Mouse (Mus musculus) midbrain, embryonic 16.5 days (tissue): ENCODE data around the gene Akr1cl. TPM values are rescaled to one million over a fixed set of nuclear protein-coding genes. Genes with fewer than 3 reads are reported as not detected.

ENCODE experiments used
- ATAC-seq: fragments of 200-750 bp; cut with Nextera tagmentation; 2 replicates; pipeline ENCODE4 v1.8.0; 2017; ENCODE audit warnings: moderate TSS enrichment
- H3K27ac ChIP-seq: fragments of 300-500 bp; sonication (generic); 2 replicates; pipeline ENCODE4 v1.5.1; 2014; ENCODE audit warnings: mild to moderate bottlenecking, low read length, mixed read lengths
- H3K27me3 ChIP-seq: fragments of 300-500 bp; sonication (generic); 2 replicates; pipeline ENCODE4 v1.6.1; 2014; ENCODE audit warnings: low read depth, low read length, mixed read lengths; ENCODE audit not compliant: control insufficient read depth, insufficient read depth
- H3K36me3 ChIP-seq: fragments of 300-500 bp; sonication (generic); 2 replicates; pipeline ENCODE4 v1.6.1; 2014; ENCODE audit warnings: mild to moderate bottlenecking, low read length, moderate library complexity, mixed read lengths; ENCODE audit not compliant: control insufficient read depth, insufficient read depth
- H3K4me1 ChIP-seq: fragments of 300-500 bp; sonication (generic); 2 replicates; pipeline ENCODE4 v1.6.1; 2014; ENCODE audit warnings: mild to moderate bottlenecking, low read length, mixed read lengths; ENCODE audit not compliant: control insufficient read depth, insufficient read depth
- H3K4me2 ChIP-seq: fragments of 300-500 bp; sonication (generic); 2 replicates; pipeline ENCODE4 v1.6.1; 2014; ENCODE audit warnings: mild to moderate bottlenecking, low read length, mixed read lengths
- H3K4me3 ChIP-seq: fragments of 300-500 bp; sonication (generic); 2 replicates; pipeline ENCODE4 v1.5.1; 2014; ENCODE audit warnings: low read depth, mild to moderate bottlenecking, low read length, moderate library complexity, mixed read lengths
- H3K9ac ChIP-seq: fragments of 300-500 bp; sonication (generic); 2 replicates; pipeline ENCODE4 v1.6.1; 2014; ENCODE audit warnings: low read depth, low read length, mixed read lengths
- H3K9me3 ChIP-seq: fragments of 300-500 bp; sonication (generic); replicated peaks from 2 replicates; pipeline ENCODE4 v1.6.1; 2014; ENCODE audit warnings: mild to moderate bottlenecking, low read length, mixed read lengths; ENCODE audit not compliant: control insufficient read depth, poor library complexity, severe bottlenecking
- WGBS: fragments of 180-500 bp; shearing (Covaris S2); extraction: QIAGEN DNeasy Blood & Tissue Kit; methylation state at CpG from one replicate; pipeline ENCODE4 v1.1.7; 2014; 5-methylcytosine and 5-hydroxymethylcytosine counted together
- polyA plus RNA-seq: library from polyadenylated mRNA; unstranded; fragments of >200 nt; fragmentation: Nextera tagmentation; extraction: Ambion mirVana; gene quantifications from 2 replicates; pipeline ENCODE4 v1.2.1, GENCODE M21; 2015

Akr1cl gene
- not detected in 2 replicates for polyA plus RNA-seq

GRCm38 (mm10) chr1:65032641-65033040, at the start of gene Akr1cl:
Gene Akr1cl (minus strand): TSS chr1:65032759.
- Histone ChIP-seq H3K4me2 (no peak within 1 kb of the TSS), H3K27ac (no peak within 1 kb of the TSS), H3K4me3 (no peak within 1 kb of the TSS), H3K4me1 (no peaks in the 10 kb centered on the region), H3K36me3 (no peaks in the 10 kb centered on the region), H3K9me3 (no peaks in the 10 kb centered on the region), H3K27me3 (no peaks in the 10 kb centered on the region), H3K9ac (no peak within 1 kb of the TSS)
- ATAC-seq, result no peak

- no peak for ATAC-seq
- H3K27me3 ChIP-seq, result no peaks in the 10 kb centered on the region
- no peaks in the 10 kb centered on the region for H3K36me3 ChIP-seq
- WGBS, result 19% methylated on average over 7 of the region's 7 CpGs
- no peak within 1 kb of the TSS for H3K9ac ChIP-seq
- H3K4me3 ChIP-seq, result no peak within 1 kb of the TSS
- H3K4me1 ChIP-seq, result no peaks in the 10 kb centered on the region
- H3K27ac ChIP-seq, result no peak within 1 kb of the TSS
- H3K9me3 ChIP-seq, result no peaks in the 10 kb centered on the region
- peak within 1 kb of the TSS; percentile 14; the same call in 1 of the 2 replicates for H3K4me2 ChIP-seq
These were observed 49.6 kb upstream of the Akr1cl start, which contains the start of gene Crygb for GRCm38 (mm10) chr1:65082188-65082587. Gene Crygb (minus strand): TSS chr1:65082288.

- Histone ChIP-seq H3K36me3 (no peaks in the 10 kb centered on the region), H3K9me3 (no peaks in the 10 kb centered on the region), H3K27me3 (no peaks in the 10 kb centered on the region), H3K4me2 (no peak overlapping the region), H3K27ac (no peak overlapping the region), H3K4me3 (no peak overlapping the region), H3K4me1 (no peaks in the 10 kb centered on the region), H3K9ac (no peak overlapping the region)
- 30% methylated on average over 5 of the region's 5 CpGs for WGBS
- no peak for ATAC-seq
These were observed 43.0 kb upstream of the Akr1cl start for GRCm38 (mm10) chr1:65075607-65076006.

GRCm38 (mm10) chr1:65073589-65073988, 41.0 kb upstream of the Akr1cl start, which contains the start of gene Crygc:
Gene Crygc (minus strand): TSS chr1:65073689.
- H3K9me3 ChIP-seq, result no peaks in the 10 kb centered on the region
- no peak within 1 kb of the TSS for H3K4me2 ChIP-seq
- H3K4me3 ChIP-seq, result no peak within 1 kb of the TSS
- H3K27ac ChIP-seq, result no peak within 1 kb of the TSS
- H3K4me1 ChIP-seq, result no peaks in the 10 kb centered on the region
- no peaks in the 10 kb centered on the region for H3K27me3 ChIP-seq
- WGBS, result 62% methylated on average over 6 of the region's 6 CpGs
- no peak within 1 kb of the TSS for H3K9ac ChIP-seq
- H3K36me3 ChIP-seq, result no peaks in the 10 kb centered on the region
- no peak for ATAC-seq

- Histone ChIP-seq H3K27me3 (no peaks in the 10 kb centered on the region), H3K9me3 (no peaks in the 10 kb centered on the region), H3K36me3 (no peaks in the 10 kb centered on the region), H3K4me1 (no peaks in the 10 kb centered on the region), H3K27ac (no peak overlapping the region), H3K4me3 (no peak overlapping the region), H3K9ac (no peak overlapping the region), H3K4me2 (no peak overlapping the region)
- ATAC-seq, result no peak
These were observed 35.3 kb upstream of the Akr1cl start for GRCm38 (mm10) chr1:65067842-65068241.

GRCm38 (mm10) chr1:65064201-65064600, 31.6 kb upstream of the Akr1cl start:
- H3K36me3 ChIP-seq, result no peaks in the 10 kb centered on the region
- 81% methylated on average over 15 of the region's 15 CpGs for WGBS
- no peak for ATAC-seq
- no peak overlapping the region for H3K4me3 ChIP-seq
- H3K9me3 ChIP-seq, result no peaks in the 10 kb centered on the region
- no peaks in the 10 kb centered on the region for H3K27me3 ChIP-seq
- no peak overlapping the region for H3K27ac ChIP-seq
- no peak overlapping the region for H3K9ac ChIP-seq
- H3K4me2 ChIP-seq, result no peak overlapping the region
- no peaks in the 10 kb centered on the region for H3K4me1 ChIP-seq

- Histone ChIP-seq H3K27ac (no peak within 1 kb of the TSS), H3K4me1 (no peaks in the 10 kb centered on the region), H3K4me3 (no peak within 1 kb of the TSS), H3K36me3 (no peaks in the 10 kb centered on the region), H3K9me3 (no peaks in the 10 kb centered on the region), H3K4me2 (no peak within 1 kb of the TSS), H3K27me3 (no peaks in the 10 kb centered on the region), H3K9ac (no peak within 1 kb of the TSS)
- WGBS, result 56% methylated on average over 8 of the region's 8 CpGs
- no peak for ATAC-seq
These were observed 30.8 kb upstream of the Akr1cl start, which contains the start of gene Crygd for GRCm38 (mm10) chr1:65063352-65063751. Gene Crygd (minus strand): TSS chr1:65063452.

- 34% methylated on average over 2 of the region's 2 CpGs for WGBS
- ATAC-seq, result no peak
- Histone ChIP-seq H3K4me1 (no peaks in the 10 kb centered on the region), H3K36me3 (no peaks in the 10 kb centered on the region), H3K4me2 (no peak overlapping the region), H3K9ac (no peak overlapping the region), H3K27me3 (no peaks in the 10 kb centered on the region), H3K27ac (no peak overlapping the region), H3K9me3 (no peaks in the 10 kb centered on the region), H3K4me3 (no peak overlapping the region)
These were observed 19.6 kb upstream of the Akr1cl start for GRCm38 (mm10) chr1:65052140-65052539.

GRCm38 (mm10) chr1:65051696-65052095, 19.1 kb upstream of the Akr1cl start:
- Histone ChIP-seq H3K27ac (no peak overlapping the region), H3K27me3 (no peaks in the 10 kb centered on the region)
- 64% methylated on average over 7 of the region's 7 CpGs for WGBS

More at GRCm38 (mm10) chr1:65051696-65052095, 19.1 kb upstream of the Akr1cl start:
- no peaks in the 10 kb centered on the region for H3K9me3 ChIP-seq
- no peak overlapping the region for H3K4me2 ChIP-seq
- no peak overlapping the region for H3K9ac ChIP-seq
- no peaks in the 10 kb centered on the region for H3K36me3 ChIP-seq
- no peak overlapping the region for H3K4me3 ChIP-seq
- H3K4me1 ChIP-seq, result no peaks in the 10 kb centered on the region
- ATAC-seq, result no peak
